In genomic region chr2:181691571-181691970, GRCm38 (mm10) we compare ENCODE assay signal across 16 mouse cellular contexts. TPM values are rescaled to one million over a fixed set of nuclear protein-coding genes. Genes with fewer than 3 reads are reported as not detected.
DNase-seq lines count a peak whose midpoint lies in the region; ATAC-seq and TF ChIP-seq lines count a peak whose summit lies in the region.
"Had no signal": no experiment of that assay in that cellular context is flagged by ENCODE, and none has a peak within 500 bp of the region (broad histone marks: within the 10 kb centered on the region; RNA-seq: fewer than 3 reads in every experiment).

No protein-coding gene starts in this region.

- H3K9ac ChIP-seq in liver, embryonic 12.5 days = no peak overlapping the region
- H3K9ac ChIP-seq: embryonic facial prominence, embryonic 15.5 days; neural tube, embryonic 13.5 days had no signal

- H3K4me3 ChIP-seq in heart, embryonic 10.5 days = no peak overlapping the region
- peak overlapping the region; percentile 50 for H3K4me3 ChIP-seq in spleen, adult 2 months (ENCODE audit: extremely low read depth, insufficient read depth, insufficient read length)
- 0 out of 2 replicates have a peak overlapping the region, but pooled peaks have one; percentile 12 for H3K4me3 ChIP-seq in liver, embryonic 12.5 days
- H3K4me3 ChIP-seq: neural tube, embryonic 13.5 days had no signal

- H3K4me2 ChIP-seq in liver, embryonic 12.5 days = peak overlapping the region; percentile 32
- H3K4me2 ChIP-seq: embryonic facial prominence, embryonic 15.5 days had no signal

- no peak overlapping the region for H3K27ac ChIP-seq in heart, embryonic 10.5 days
- peak overlapping the region; percentile 98 for H3K27ac ChIP-seq in spleen, adult 2 months (ENCODE audit: insufficient read depth, low read length)
- H3K27ac ChIP-seq in liver, embryonic 12.5 days = no peak overlapping the region
- H3K27ac ChIP-seq: embryonic facial prominence, embryonic 15.5 days; neural tube, embryonic 13.5 days had no signal

- no peak for TF ChIP-seq POLR2A in spleen, adult 2 months (IDR thresholded peaks at IDR 0.05; ENCODE audit: low read depth, low read length)

- no peaks in the 10 kb centered on the region for H3K9me3 ChIP-seq in heart, embryonic 10.5 days
- no peaks in the 10 kb centered on the region for H3K9me3 ChIP-seq in liver, embryonic 12.5 days (replicated peaks)
- H3K9me3 ChIP-seq: embryonic facial prominence, embryonic 15.5 days; neural tube, embryonic 13.5 days had no signal

- H3K4me1 ChIP-seq in heart, embryonic 10.5 days = peaks cover 35% of the 10 kb centered on the region
- H3K4me1 ChIP-seq in spleen, adult 2 months (ENCODE audit: control insufficient read depth, insufficient read depth, insufficient read length) = peaks cover 34% of the 10 kb centered on the region; the same call in 1 of the 2 replicates
- peaks cover 29% of the 10 kb centered on the region for H3K4me1 ChIP-seq in liver, embryonic 12.5 days

- peaks cover 39% of the 10 kb centered on the region for H3K36me3 ChIP-seq in heart, embryonic 10.5 days
- peaks cover 17% of the 10 kb centered on the region for H3K36me3 ChIP-seq in spleen, adult 2 months (ENCODE audit: control insufficient read depth, insufficient read depth, low read length)
- H3K36me3 ChIP-seq in liver, embryonic 12.5 days = peaks cover 32% of the 10 kb centered on the region
- no peaks in the 10 kb centered on the region; the same call in 1 of the 2 replicates for H3K36me3 ChIP-seq in splenic B cell, adult 2 months (ENCODE audit: control insufficient read depth, insufficient read depth, low read length, poor library complexity, severe bottlenecking)

- 87% methylated on average over 4 of the region's 4 CpGs for WGBS in heart, embryonic 10.5 days
- WGBS in spleen, adult 2 months = 19% methylated on average over 4 of the region's 4 CpGs
- WGBS in liver, embryonic 12.5 days (ENCODE audit: insufficient replicate concordance) = 34% methylated on average over 4 of the region's 4 CpGs

- ATAC-seq in liver, embryonic 12.5 days = no peak

- no peak for TF ChIP-seq CTCF in spleen, adult 2 months (IDR thresholded peaks at IDR 0.05; ENCODE audit: extremely low read depth, insufficient read depth, insufficient read length, insufficient replicate concordance)

- DNase-seq in heart, embryonic 10.5 days (ENCODE audit: low spot score) = peak; percentile 62
- DNase-seq in heart, postnatal 14 days = no peak
- DNase-seq in spleen, adult 2 months (ENCODE audit: low read depth in 1 of 2, low spot score in 2 of 2) = peak in 1 of 2 experiments; percentile 47
- DNase-seq in spleen, adult 12 weeks (ENCODE audit: low spot score) = no peak
- peak; percentile 64 for DNase-seq in splenic B cell, adult 2 months (ENCODE audit: low read depth, low spot score)
- no peak for DNase-seq in layer of hippocampus, adult 18-20 months (ENCODE audit: low spot score in 2 of 2)
- no peak for DNase-seq in cerebellum, adult 9-10 months
- DNase-seq: heart, postnatal 36 days; layer of hippocampus, postnatal 36 days; lung, postnatal 10 days had no signal

- peaks cover 18% of the 10 kb centered on the region for H3K27me3 ChIP-seq in heart, embryonic 10.5 days (ENCODE audit: insufficient read depth, poor library complexity, severe bottlenecking)
- H3K27me3 ChIP-seq in spleen, adult 2 months (ENCODE audit: control insufficient read depth, insufficient read depth, low read length) = no peaks in the 10 kb centered on the region
- peaks cover 27% of the 10 kb centered on the region for H3K27me3 ChIP-seq in liver, embryonic 12.5 days (replicated peaks)
- no peaks in the 10 kb centered on the region for H3K27me3 ChIP-seq in splenic B cell, adult 2 months (ENCODE audit: control insufficient read depth, insufficient read depth, low read length, poor library complexity, severe bottlenecking)
- H3K27me3 ChIP-seq: embryonic facial prominence, embryonic 15.5 days; neural tube, embryonic 13.5 days had no signal

- intact Hi-C loops in heart, postnatal 14 days (cut with DNase I) = no loop called here

RNA-seq across cellular contexts. Expression of gene Rgs19, which starts 2.2 kb away (rescaled TPM):
- 56.4 and 67.7 TPM in 2 replicates for polyA plus RNA-seq in heart, embryonic 10.5 days (2016; fragmentation: Nextera tagmentation; extraction: Ambion mirVana)
- total RNA-seq in heart, postnatal 14 days (2021) = 1 to 10 TPM; 7.2 to 8.1 TPM
- 209 and 239 TPM in 2 replicates for polyA plus RNA-seq in spleen, adult 2 months (2012; rRNA removed)
- 24.0 and 26.9 TPM in 2 replicates for polyA plus RNA-seq in liver, embryonic 12.5 days (2016; fragmentation: Nextera tagmentation; extraction: Ambion mirVana)
- total RNA-seq in layer of hippocampus, adult 18-20 months (2021) = 10 to 100 TPM; 41.7 to 47.2 TPM

RNA-seq across cellular contexts. Expression of gene Lkaaear1, which starts 6.7 kb away (rescaled TPM):
- polyA plus RNA-seq in heart, embryonic 10.5 days (2016; fragmentation: Nextera tagmentation; extraction: Ambion mirVana) = not detected in 2 replicates
- total RNA-seq in heart, postnatal 14 days (2021) = not detected
- not detected in 2 replicates for polyA plus RNA-seq in spleen, adult 2 months (2012; rRNA removed)
- polyA plus RNA-seq in liver, embryonic 12.5 days (2016; fragmentation: Nextera tagmentation; extraction: Ambion mirVana) = not detected in 2 replicates
- not detected for total RNA-seq in layer of hippocampus, adult 18-20 months (2021)
- total RNA-seq: heart, postnatal 36 days; layer of hippocampus, postnatal 36 days had no signal
- polyA plus RNA-seq: C2C12; embryonic facial prominence, embryonic 15.5 days; frontal cortex, adult 2 months; kidney, embryonic 14.5 days; neural tube, embryonic 13.5 days had no signal

RNA-seq across cellular contexts. Expression of gene Tcea2, which starts 11.5 kb away (rescaled TPM):
- polyA plus RNA-seq in heart, embryonic 10.5 days (2016; fragmentation: Nextera tagmentation; extraction: Ambion mirVana) = 12.2 and 15.3 TPM in 2 replicates
- total RNA-seq in heart, postnatal 14 days (2021) = 1 to 10 TPM; 6.4 to 8.7 TPM
- polyA plus RNA-seq in spleen, adult 2 months (2012; rRNA removed) = 15.9 and 17.1 TPM in 2 replicates
- 4.6 and 4.7 TPM in 2 replicates for polyA plus RNA-seq in liver, embryonic 12.5 days (2016; fragmentation: Nextera tagmentation; extraction: Ambion mirVana)
- 10 to 100 TPM; 48.3 to 55.1 TPM for total RNA-seq in layer of hippocampus, adult 18-20 months (2021)

RNA-seq across cellular contexts. Expression of gene Sox18, which starts 20.1 kb away (rescaled TPM):
- 22.1 and 25.0 TPM in 2 replicates for polyA plus RNA-seq in heart, embryonic 10.5 days (2016; fragmentation: Nextera tagmentation; extraction: Ambion mirVana)
- total RNA-seq in heart, postnatal 14 days (2021) = 10 to 100 TPM; 73.4 to 77.1 TPM
- polyA plus RNA-seq in spleen, adult 2 months (2012; rRNA removed) = 47.5 and 73.4 TPM in 2 replicates
- 9.4 and 10.4 TPM in 2 replicates for polyA plus RNA-seq in liver, embryonic 12.5 days (2016; fragmentation: Nextera tagmentation; extraction: Ambion mirVana)
- total RNA-seq in layer of hippocampus, adult 18-20 months (2021) = 10 to 100 TPM; 11.3 to 12.6 TPM

RNA-seq across cellular contexts. Expression of gene Oprl1, which starts 23.2 kb away (rescaled TPM):
- 6.1 and 6.6 TPM in 2 replicates for polyA plus RNA-seq in heart, embryonic 10.5 days (2016; fragmentation: Nextera tagmentation; extraction: Ambion mirVana)
- not detected for total RNA-seq in heart, postnatal 14 days (2021)
- polyA plus RNA-seq in spleen, adult 2 months (2012; rRNA removed) = 0.09 and 0.13 TPM in 2 replicates
- polyA plus RNA-seq in liver, embryonic 12.5 days (2016; fragmentation: Nextera tagmentation; extraction: Ambion mirVana) = 0.89 and 0.94 TPM in 2 replicates
- 10 to 100 TPM; 50.6 to 52.4 TPM for total RNA-seq in layer of hippocampus, adult 18-20 months (2021)
- total RNA-seq: heart, postnatal 36 days had no signal
- polyA plus RNA-seq: C2C12 had no signal

Comparison
In these comparisons a context has a peak if more than half of its experiments do, and no peak if none do; other contexts are left out.
1. DNase-seq: peak in heart, embryonic 10.5 days (single experiment) and splenic B cell, adult 2 months (single experiment); none in heart, postnatal 14 days (0 of 2), spleen, adult 12 weeks (single experiment), layer of hippocampus, adult 18-20 months (0 of 2) and cerebellum, adult 9-10 months (single experiment).